14 mouse cellular contexts compared by ENCODE assay signal in genomic region chr9:58295345-58295744, GRCm38 (mm10). TPM values are rescaled to one million over a fixed set of nuclear protein-coding genes. Genes with fewer than 3 reads are reported as not detected.
DNase-seq lines count a peak whose midpoint lies in the region; ATAC-seq lines count a peak whose summit lies in the region.
"Had no signal": no experiment of that assay in that cellular context is flagged by ENCODE, and none has a peak within 500 bp of the region (broad histone marks: within the 10 kb centered on the region; RNA-seq: fewer than 3 reads in every experiment).

No protein-coding gene starts in this region.

- H3K4me1 ChIP-seq in heart, embryonic 13.5 days = peaks cover 52% of the 10 kb centered on the region
- peaks cover 27% of the 10 kb centered on the region for H3K4me1 ChIP-seq in kidney, embryonic 16.5 days (ENCODE audit: insufficient read depth, low read length)
- H3K4me1 ChIP-seq in embryonic facial prominence, embryonic 10.5 days = peaks cover 40% of the 10 kb centered on the region
- H3K4me1 ChIP-seq in limb, embryonic 10.5 days = peaks cover 31% of the 10 kb centered on the region
- H3K4me1 ChIP-seq: hindbrain, embryonic 15.5 days had no signal

- peak overlapping the region; percentile 86 for H3K27ac ChIP-seq in heart, embryonic 13.5 days (replicated peaks)
- H3K27ac ChIP-seq in kidney, embryonic 16.5 days (ENCODE audit: low read length) = peak overlapping the region; percentile 89
- peak overlapping the region; percentile 84 for H3K27ac ChIP-seq in embryonic facial prominence, embryonic 10.5 days (replicated peaks)
- peak overlapping the region; percentile 76; the same call in 1 of the 2 replicates for H3K27ac ChIP-seq in limb, embryonic 10.5 days
- H3K27ac ChIP-seq: liver, embryonic 15.5 days; macrophage had no signal

- no peak overlapping the region for H3K4me2 ChIP-seq in heart, embryonic 13.5 days
- H3K4me2 ChIP-seq in kidney, embryonic 16.5 days (replicated peaks; ENCODE audit: low read depth, low read length) = no peak overlapping the region
- H3K4me2 ChIP-seq: hindbrain, embryonic 15.5 days; liver, embryonic 15.5 days had no signal

- H3K9ac ChIP-seq in heart, embryonic 13.5 days = no peak overlapping the region
- no peak overlapping the region for H3K9ac ChIP-seq in kidney, embryonic 16.5 days (replicated peaks; ENCODE audit: low read length)
- H3K9ac ChIP-seq: hindbrain, embryonic 15.5 days; liver, embryonic 15.5 days had no signal

- DNase-seq in heart, postnatal 25 days (ENCODE audit: low spot score) = no peak
- no peak for DNase-seq in kidney, adult 18-20 months
- no peak for DNase-seq in embryonic facial prominence, embryonic 10.5 days (ENCODE audit: low spot score)
- DNase-seq in limb, embryonic 10.5 days (ENCODE audit: low spot score) = no peak
- DNase-seq in left cerebral cortex, adult 8-10 months (ENCODE audit: low spot score in 2 of 2) = no peak
- DNase-seq: cerebellum, postnatal 36 days; left cerebral cortex, postnatal 4 days had no signal

- H3K4me3 ChIP-seq in heart, embryonic 13.5 days = no peak overlapping the region
- H3K4me3 ChIP-seq in kidney, embryonic 16.5 days (ENCODE audit: low read length) = no peak overlapping the region
- H3K4me3 ChIP-seq in embryonic facial prominence, embryonic 10.5 days = no peak overlapping the region
- no peak overlapping the region for H3K4me3 ChIP-seq in limb, embryonic 10.5 days
- H3K4me3 ChIP-seq: hindbrain, embryonic 15.5 days; liver, embryonic 15.5 days had no signal

- 87% methylated on average over 3 of the region's 3 CpGs for WGBS in heart, embryonic 13.5 days
- WGBS in kidney, embryonic 16.5 days = 82% methylated on average over 3 of the region's 3 CpGs
- WGBS in embryonic facial prominence, embryonic 10.5 days = 90% methylated on average over 3 of the region's 3 CpGs
- WGBS in limb, embryonic 10.5 days = 87% methylated on average over 3 of the region's 3 CpGs

- no peaks in the 10 kb centered on the region for H3K9me3 ChIP-seq in heart, embryonic 13.5 days
- H3K9me3 ChIP-seq in kidney, embryonic 16.5 days (ENCODE audit: low read length) = no peaks in the 10 kb centered on the region
- H3K9me3 ChIP-seq in embryonic facial prominence, embryonic 10.5 days = no peaks in the 10 kb centered on the region
- H3K9me3 ChIP-seq in limb, embryonic 10.5 days (replicated peaks) = no peaks in the 10 kb centered on the region
- H3K9me3 ChIP-seq: hindbrain, embryonic 15.5 days; liver, embryonic 15.5 days had no signal

- intact Hi-C loops in heart, postnatal 25 days (cut with DNase I) = no loop called here

- no peak for ATAC-seq in heart, embryonic 13.5 days (ENCODE audit: extremely low read depth, insufficient number of reproducible peaks, low FRiP score, low TSS enrichment)
- ATAC-seq in kidney, embryonic 16.5 days (ENCODE audit: low FRiP score, low TSS enrichment) = no peak
- ATAC-seq: midbrain, embryonic 16.5 days had no signal

- no peaks in the 10 kb centered on the region for H3K27me3 ChIP-seq in heart, embryonic 13.5 days (replicated peaks)
- H3K27me3 ChIP-seq in kidney, embryonic 16.5 days (ENCODE audit: insufficient read depth, low read length) = no peaks in the 10 kb centered on the region
- H3K27me3 ChIP-seq in embryonic facial prominence, embryonic 10.5 days (replicated peaks; ENCODE audit: low read depth, poor library complexity, severe bottlenecking) = no peaks in the 10 kb centered on the region
- no peaks in the 10 kb centered on the region for H3K27me3 ChIP-seq in limb, embryonic 10.5 days (ENCODE audit: low read depth, poor library complexity, severe bottlenecking)
- H3K27me3 ChIP-seq: hindbrain, embryonic 15.5 days had no signal

- H3K36me3 ChIP-seq in heart, embryonic 13.5 days = peaks cover 27% of the 10 kb centered on the region
- H3K36me3 ChIP-seq in kidney, embryonic 16.5 days (ENCODE audit: insufficient read depth, low read length) = no peaks in the 10 kb centered on the region
- H3K36me3 ChIP-seq in embryonic facial prominence, embryonic 10.5 days (replicated peaks) = no peaks in the 10 kb centered on the region; the same call in 1 of the 2 replicates
- no peaks in the 10 kb centered on the region for H3K36me3 ChIP-seq in limb, embryonic 10.5 days
- H3K36me3 ChIP-seq: hindbrain, embryonic 15.5 days; liver, embryonic 15.5 days had no signal

RNA-seq across cellular contexts. Expression of gene Loxl1, which starts 17.6 kb away (rescaled TPM):
- 51.5 TPM in 2 replicates for polyA plus RNA-seq in heart, embryonic 13.5 days (2015; fragmentation: Nextera tagmentation; extraction: Ambion mirVana)
- 10 to 100 TPM; 36.6 to 36.7 TPM for total RNA-seq in heart, postnatal 25 days (2021)
- polyA plus RNA-seq in kidney, embryonic 16.5 days (2015; fragmentation: Nextera tagmentation; extraction: Ambion mirVana) = 32.7 and 36.6 TPM in 2 replicates
- 7.0 and 11.9 TPM in 2 replicates for polyA plus RNA-seq in embryonic facial prominence, embryonic 10.5 days (2016; fragmentation: Nextera tagmentation; extraction: Ambion mirVana)
- 6.0 and 12.9 TPM in 2 replicates for polyA plus RNA-seq in limb, embryonic 10.5 days (2016; fragmentation: Nextera tagmentation; extraction: Ambion mirVana)
- total RNA-seq in left cerebral cortex, adult 8-10 months (2022) = 1 to 10 TPM; 1.8 to 3.0 (median 2.3) TPM
- total RNA-seq: granulocyte monocyte progenitor cell, adult 5-6 weeks had no signal
- polyA plus RNA-seq: macrophage had no signal

RNA-seq across cellular contexts. Expression of gene Stoml1, which starts 42.4 kb away (rescaled TPM):
- polyA plus RNA-seq in heart, embryonic 13.5 days (2015; fragmentation: Nextera tagmentation; extraction: Ambion mirVana) = 25.0 and 25.6 TPM in 2 replicates
- total RNA-seq in heart, postnatal 25 days (2021) = 10 to 100 TPM; 10.3 to 13.5 TPM
- 33.8 and 35.8 TPM in 2 replicates for polyA plus RNA-seq in kidney, embryonic 16.5 days (2015; fragmentation: Nextera tagmentation; extraction: Ambion mirVana)
- polyA plus RNA-seq in embryonic facial prominence, embryonic 10.5 days (2016; fragmentation: Nextera tagmentation; extraction: Ambion mirVana) = 28.4 and 30.2 TPM in 2 replicates
- polyA plus RNA-seq in limb, embryonic 10.5 days (2016; fragmentation: Nextera tagmentation; extraction: Ambion mirVana) = 21.8 and 26.1 TPM in 2 replicates
- 10 to 100 TPM; 65.6 to 69.4 (median 67.4) TPM for total RNA-seq in left cerebral cortex, adult 8-10 months (2022)

RNA-seq across cellular contexts. Expression of gene Pml, which starts 45.8 kb away (rescaled TPM):
- polyA plus RNA-seq in heart, embryonic 13.5 days (2015; fragmentation: Nextera tagmentation; extraction: Ambion mirVana) = 11.9 and 12.9 TPM in 2 replicates
- total RNA-seq in heart, postnatal 25 days (2021) = 10 to 100 TPM in 1 of 2 experiments, 1 to 10 TPM in 1; 10.0 to 12.6 TPM
- polyA plus RNA-seq in kidney, embryonic 16.5 days (2015; fragmentation: Nextera tagmentation; extraction: Ambion mirVana) = 26.7 TPM in 2 replicates
- 17.2 and 17.6 TPM in 2 replicates for polyA plus RNA-seq in embryonic facial prominence, embryonic 10.5 days (2016; fragmentation: Nextera tagmentation; extraction: Ambion mirVana)
- 20.5 and 21.0 TPM in 2 replicates for polyA plus RNA-seq in limb, embryonic 10.5 days (2016; fragmentation: Nextera tagmentation; extraction: Ambion mirVana)
- total RNA-seq in left cerebral cortex, adult 8-10 months (2022) = 10 to 100 TPM; 15.3 to 20.3 (median 17.5) TPM
